Mouse (Mus musculus) G1E (cell line): Measurements from ENCODE around the gene Pip5k1a.
"Not testable (repeated sequence)": the region's sequence is repeated elsewhere in the genome, so short reads cannot be mapped to it uniquely, and the experiment has no call there.

Experiments used
- CTCF ChIP-seq: IDR thresholded peaks from 2 replicates; pipeline ENCODE4 v1.5.1; 2012; ENCODE audit warnings: low read depth, low read length, inconsistent platforms, mixed read lengths
- GATA1 ChIP-seq: IDR thresholded peaks from 2 replicates; pipeline ENCODE4 v1.6.1; 2012; ENCODE audit warnings: borderline replicate concordance, low read length, inconsistent platforms, mixed read lengths

DNA sequence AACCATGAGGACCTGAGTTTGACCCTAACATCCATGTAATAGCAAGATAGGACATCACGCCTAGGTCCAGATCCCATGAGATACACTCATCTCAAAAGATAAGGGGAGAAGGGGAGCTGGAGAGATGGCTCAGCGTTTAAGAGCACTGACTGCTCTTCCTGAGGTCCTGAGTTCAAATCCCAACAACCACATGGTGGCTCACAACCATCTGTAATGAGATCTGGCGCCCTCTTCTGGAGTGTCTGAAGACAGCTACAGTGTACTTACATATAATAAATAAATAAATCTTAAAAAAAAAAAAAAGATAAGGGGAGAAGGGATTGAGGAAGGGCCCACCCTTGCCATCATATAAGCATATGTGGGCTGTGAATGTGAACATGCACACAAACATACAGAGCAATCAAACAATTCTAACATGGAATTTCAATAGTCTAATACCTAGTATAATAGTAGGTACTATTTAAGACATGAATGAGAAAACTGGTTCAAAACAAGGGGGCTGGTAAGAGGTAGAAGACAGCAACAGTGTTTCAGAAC lies 77.4 kb downstream of the Pip5k1a start:
- TF ChIP-seq CTCF, GATA1: not testable (repeated sequence)
